Mouse (Mus musculus) forebrain, embryonic 11.5 days (tissue): ENCODE measurements around the gene Gemin2. TPM values are rescaled to one million over a fixed set of nuclear protein-coding genes. Genes with fewer than 3 reads are reported as not detected.
"Not testable (repeated sequence)": the region's sequence is repeated elsewhere in the genome, so short reads cannot be mapped to it uniquely, and the experiment has no call there.

ENCODE experiments used
- ATAC-seq: fragments of 200-750 bp; cut with Nextera tagmentation; replicated peaks from 2 replicates; pipeline ENCODE4 v1.8.0; 2017; ENCODE audit warnings: moderate TSS enrichment; ENCODE audit not compliant: low FRiP score
- DNase-seq: peaks from one replicate; pipeline ENCODE4 v3.0.0-alpha.2; 2017; ENCODE audit warnings: low spot score
- H3K27ac ChIP-seq: fragments of 300-500 bp; sonication (generic); 2 replicates; pipeline ENCODE4 v1.5.1; 2014; ENCODE audit warnings: low read depth, low read length
- H3K27me3 ChIP-seq: fragments of 300-500 bp; sonication (generic); 2 replicates; pipeline ENCODE4 v1.6.1; 2014; ENCODE audit warnings: mild to moderate bottlenecking, low read length, mixed read lengths; ENCODE audit not compliant: control insufficient read depth, insufficient read depth
- H3K36me3 ChIP-seq: fragments of 300-500 bp; sonication (generic); 2 replicates; pipeline ENCODE4 v1.6.1; 2014; ENCODE audit warnings: mild to moderate bottlenecking, low read length, moderate library complexity, mixed read lengths; ENCODE audit not compliant: control insufficient read depth, insufficient read depth
- H3K4me1 ChIP-seq: fragments of 300-500 bp; sonication (generic); replicated peaks from 2 replicates; pipeline ENCODE4 v1.6.1; 2014; ENCODE audit warnings: low read length, mixed read lengths; ENCODE audit not compliant: control insufficient read depth, insufficient read depth
- H3K4me2 ChIP-seq: fragments of 300-500 bp; sonication (generic); 2 replicates; pipeline ENCODE4 v1.6.1; 2014; ENCODE audit warnings: low read depth, mild to moderate bottlenecking, low read length, moderate library complexity, mixed read lengths; ENCODE audit not compliant: severe bottlenecking
- H3K4me3 ChIP-seq: fragments of 300-500 bp; sonication (generic); 2 replicates; pipeline ENCODE4 v1.5.1; 2014; ENCODE audit warnings: low read depth, low read length
- H3K9ac ChIP-seq: fragments of 300-500 bp; sonication (generic); 2 replicates; pipeline ENCODE4 v1.6.1; 2014; ENCODE audit warnings: low read length
- H3K9me3 ChIP-seq: fragments of 300-500 bp; sonication (generic); 2 replicates; pipeline ENCODE4 v1.6.1; 2016; ENCODE audit warnings: low read length, mixed read lengths; ENCODE audit not compliant: control insufficient read depth
- WGBS: fragments of 180-500 bp; shearing (Covaris S2); extraction: QIAGEN DNeasy Blood & Tissue Kit; methylation state at CpG from one replicate; pipeline ENCODE4 v1.1.7; 2014; 5-methylcytosine and 5-hydroxymethylcytosine counted together
- polyA plus RNA-seq: library from polyadenylated mRNA; unstranded; fragments of >200 nt; fragmentation: Nextera tagmentation; extraction: Ambion mirVana; gene quantifications from 2 replicates; pipeline ENCODE4 v1.2.1, GENCODE M21; 2014

Gemin2 gene
- polyA plus RNA-seq = 27.1 and 33.2 TPM in 2 replicates

GRCm38 (mm10) chr12:59013234-59013633, at the start of gene Gemin2:
Gene Gemin2 (plus strand): TSS chr12:59013393.
- Histone ChIP-seq H3K4me1 (peaks cover 2% of the 10 kb centered on the region; the same call in 1 of the 2 replicates), H3K9ac (peak within 1 kb of the TSS; percentile 77), H3K4me3 (peak within 1 kb of the TSS; percentile 64), H3K27ac (peak within 1 kb of the TSS; percentile 64; the same call in 1 of the 2 replicates), H3K4me2 (peak within 1 kb of the TSS; percentile 69), H3K27me3 (no peaks in the 10 kb centered on the region), H3K36me3 (no peaks in the 10 kb centered on the region), H3K9me3 (no peaks in the 10 kb centered on the region)
- DNase-seq (peak; percentile 91), ATAC-seq (peak; percentile 81)
- WGBS = under 1% methylated on average over 28 of the region's 28 CpGs

GRCm38 (mm10) chr12:58964583-58964982, 48.6 kb upstream of the Gemin2 start:
- ATAC-seq (0 out of 2 replicates have a peak, but pooled peaks have one; percentile 18), DNase-seq (peak; percentile 57)
- Histone ChIP-seq H3K27ac (no peak overlapping the region), H3K36me3 (no peaks in the 10 kb centered on the region), H3K4me2 (no peak overlapping the region), H3K4me1 (no peaks in the 10 kb centered on the region), H3K4me3 (no peak overlapping the region), H3K9ac (no peak overlapping the region), H3K9me3 (no peaks in the 10 kb centered on the region), H3K27me3 (no peaks in the 10 kb centered on the region)
- WGBS = 78% methylated on average over 4 of the region's 4 CpGs

- H3K4me2 ChIP-seq = no peak overlapping the region
- H3K27ac ChIP-seq = no peak overlapping the region
- H3K27me3 ChIP-seq = no peaks in the 10 kb centered on the region
- DNase-seq = no peak
- 72% methylated on average over 2 of the region's 2 CpGs for WGBS
- no peak overlapping the region for H3K4me3 ChIP-seq
- no peaks in the 10 kb centered on the region for H3K4me1 ChIP-seq
- H3K9me3 ChIP-seq = no peaks in the 10 kb centered on the region
- no peaks in the 10 kb centered on the region for H3K36me3 ChIP-seq
- no peak for ATAC-seq
- no peak overlapping the region for H3K9ac ChIP-seq
Observed at GRCm38 (mm10) chr12:58976966-58977365, 36.2 kb upstream of the Gemin2 start.

GRCm38 (mm10) chr12:58981178-58981661, 32.0 kb upstream of the Gemin2 start:
- not testable (repeated sequence) for H3K9me3 ChIP-seq, ATAC-seq, H3K27ac ChIP-seq, H3K4me1 ChIP-seq, H3K4me2 ChIP-seq, H3K27me3 ChIP-seq, H3K4me3 ChIP-seq, H3K36me3 ChIP-seq, H3K9ac ChIP-seq, DNase-seq
- WGBS = 79% methylated on average over 6 of the region's 6 CpGs

GRCm38 (mm10) chr12:58985766-58986165, 27.4 kb upstream of the Gemin2 start:
- ATAC-seq (no peak), DNase-seq (no peak)
- H3K9me3 ChIP-seq = no peaks in the 10 kb centered on the region
- 94% methylated on average over 3 of the region's 3 CpGs for WGBS
- H3K4me3 ChIP-seq = no peak overlapping the region
- H3K9ac ChIP-seq = no peak overlapping the region
- no peak overlapping the region for H3K4me2 ChIP-seq
- H3K4me1 ChIP-seq = no peaks in the 10 kb centered on the region
- H3K27me3 ChIP-seq = no peaks in the 10 kb centered on the region
- no peaks in the 10 kb centered on the region for H3K36me3 ChIP-seq
- H3K27ac ChIP-seq = no peak overlapping the region

GRCm38 (mm10) chr12:59010482-59010881, 2.7 kb upstream of the Gemin2 start:
- H3K4me3 ChIP-seq = no peak overlapping the region
- H3K27ac ChIP-seq = no peak overlapping the region
- peak overlapping the region; percentile 70; the same call in 1 of the 2 replicates for H3K4me2 ChIP-seq
- H3K36me3 ChIP-seq = peaks cover 3% of the 10 kb centered on the region
- ATAC-seq (no peak), DNase-seq (no peak)
- no peaks in the 10 kb centered on the region for H3K27me3 ChIP-seq
- 75% methylated on average over 2 of the region's 2 CpGs for WGBS
- H3K9me3 ChIP-seq = no peaks in the 10 kb centered on the region
- no peak overlapping the region; the same call in 1 of the 2 replicates for H3K9ac ChIP-seq
- peaks cover 2% of the 10 kb centered on the region; the same call in 1 of the 2 replicates for H3K4me1 ChIP-seq

GRCm38 (mm10) chr12:59011275-59011843, 1.8 kb upstream of the Gemin2 start:
- Histone ChIP-seq H3K4me3 (peak overlapping the region; percentile 64), H3K9ac (peak overlapping the region; percentile 76), H3K27ac (peak overlapping the region; percentile 60), H3K27me3 (no peaks in the 10 kb centered on the region), H3K36me3 (peaks cover 3% of the 10 kb centered on the region), H3K4me2 (peak overlapping the region; percentile 70), H3K4me1 (peaks cover 2% of the 10 kb centered on the region; the same call in 1 of the 2 replicates), H3K9me3 (no peaks in the 10 kb centered on the region)
- DNase-seq = no peak
- ATAC-seq = no peak
- under 1% methylated on average over 24 of the region's 25 CpGs for WGBS

GRCm38 (mm10) chr12:59011844-59012709, 1.1 kb upstream of the Gemin2 start, which contains the start of gene Sec23a:
Gene Sec23a (minus strand): TSS chr12:59012017.
- ATAC-seq = peak; percentile 96
- Histone ChIP-seq H3K4me2 (peak within 1 kb of the TSS; percentile 70), H3K27ac (peak within 1 kb of the TSS; percentile 64), H3K9ac (peak within 1 kb of the TSS; percentile 77), H3K9me3 (no peaks in the 10 kb centered on the region), H3K36me3 (no peaks in the 10 kb centered on the region), H3K27me3 (no peaks in the 10 kb centered on the region), H3K4me1 (peaks cover 2% of the 10 kb centered on the region; the same call in 1 of the 2 replicates), H3K4me3 (peak within 1 kb of the TSS; percentile 64)
- peak; percentile 99 for DNase-seq
- under 1% methylated on average over 48 of the region's 48 CpGs for WGBS
